Mouse (Mus musculus) midbrain, embryonic 12.5 days (tissue): Measurements from ENCODE around the gene 4632433K11Rik. TPM values are rescaled to one million over a fixed set of nuclear protein-coding genes. Genes with fewer than 3 reads are reported as not detected.
"Not testable (repeated sequence)": the region's sequence is repeated elsewhere in the genome, so short reads cannot be mapped to it uniquely, and the experiment has no call there.

Experiments
- ATAC-seq: fragments of 200-750 bp; cut with Nextera tagmentation; 2 replicates; pipeline ENCODE4 v1.8.0; 2017; ENCODE audit warnings: low read depth, moderate TSS enrichment, moderate library complexity; ENCODE audit not compliant: low FRiP score
- H3K27ac ChIP-seq: fragments of 300-500 bp; sonication (generic); replicated peaks from 2 replicates; pipeline ENCODE4 v1.5.1; 2016; ENCODE audit warnings: mild to moderate bottlenecking
- H3K27me3 ChIP-seq: fragments of 300-500 bp; sonication (generic); 2 replicates; pipeline ENCODE4 v1.6.1; 2016; ENCODE audit warnings: mild to moderate bottlenecking
- H3K36me3 ChIP-seq: fragments of 300-500 bp; sonication (generic); 2 replicates; pipeline ENCODE4 v1.6.1; 2016
- H3K4me1 ChIP-seq: fragments of 300-500 bp; sonication (generic); 2 replicates; pipeline ENCODE4 v1.6.1; 2016
- H3K4me2 ChIP-seq: fragments of 300-500 bp; sonication (generic); replicated peaks from 2 replicates; pipeline ENCODE4 v1.6.1; 2016; ENCODE audit warnings: mild to moderate bottlenecking, moderate library complexity
- H3K4me3 ChIP-seq: fragments of 300-500 bp; sonication (generic); 2 replicates; pipeline ENCODE4 v1.5.1; 2016; ENCODE audit warnings: mild to moderate bottlenecking
- H3K9ac ChIP-seq: fragments of 300-500 bp; sonication (generic); replicated peaks from 2 replicates; pipeline ENCODE4 v1.6.1; 2016; ENCODE audit warnings: mild to moderate bottlenecking, moderate library complexity
- H3K9me3 ChIP-seq: fragments of 300-500 bp; sonication (generic); 2 replicates; pipeline ENCODE4 v1.6.1; 2016; ENCODE audit warnings: mild to moderate bottlenecking
- WGBS: fragments of 180-500 bp; shearing (Covaris S2); methylation state at CpG from one replicate; pipeline ENCODE4 v1.1.7; 2016; 5-methylcytosine and 5-hydroxymethylcytosine counted together
- polyA plus RNA-seq: library from polyadenylated mRNA; unstranded; fragments of >200 nt; fragmentation: Nextera tagmentation; extraction: Ambion mirVana; gene quantifications from 2 replicates; pipeline ENCODE4 v1.2.1, GENCODE M21; 2016

4632433K11Rik gene
- not detected in 2 replicates for polyA plus RNA-seq

- Histone ChIP-seq H3K27me3 (no peaks in the 10 kb centered on the region), H3K36me3 (peaks cover 77% of the 10 kb centered on the region), H3K27ac (no peak within 1 kb of the TSS), H3K9ac (no peak within 1 kb of the TSS), H3K4me1 (peaks cover 10% of the 10 kb centered on the region), H3K4me2 (no peak within 1 kb of the TSS), H3K4me3 (no peak within 1 kb of the TSS), H3K9me3 (peaks cover 30% of the 10 kb centered on the region)
- 86% methylated on average over 3 of the region's 3 CpGs for WGBS
- no peak for ATAC-seq
Measured at GRCm38 (mm10) chr7:5033818-5034217, at the start of gene 4632433K11Rik. Gene 4632433K11Rik (plus strand): TSS chr7:5034118.

GRCm38 (mm10) chr7:4988250-4988649 is 45.7 kb upstream of the 4632433K11Rik start:
- Histone ChIP-seq H3K4me3 (no peak overlapping the region), H3K27me3 (peaks cover 3% of the 10 kb centered on the region; the same call in 1 of the 2 replicates), H3K4me2 (no peak overlapping the region), H3K36me3 (peaks cover 27% of the 10 kb centered on the region), H3K9ac (no peak overlapping the region), H3K27ac (no peak overlapping the region), H3K4me1 (no peaks in the 10 kb centered on the region), H3K9me3 (0 out of 2 replicates have a peak, but pooled peaks cover 3% of the 10 kb centered on the region)
- 59% methylated on average over 2 of the region's 2 CpGs for WGBS
- no peak; the same call in 1 of the 2 replicates for ATAC-seq

GRCm38 (mm10) chr7:4993347-4993998 is 40.4 kb upstream of the 4632433K11Rik start:
- Histone ChIP-seq H3K4me1 (peaks cover 28% of the 10 kb centered on the region), H3K9me3 (0 out of 2 replicates have a peak, but pooled peaks cover 3% of the 10 kb centered on the region), H3K4me3 (peak overlapping the region; percentile 84), H3K27ac (no peak overlapping the region), H3K27me3 (peaks cover 23% of the 10 kb centered on the region), H3K36me3 (peaks cover 40% of the 10 kb centered on the region), H3K4me2 (peak overlapping the region; percentile 84), H3K9ac (peak overlapping the region; percentile 93; the same call in 1 of the 2 replicates)
- no peak for ATAC-seq
- 34% methylated on average over 55 of the region's 55 CpGs for WGBS

- H3K27me3 ChIP-seq = peaks cover 23% of the 10 kb centered on the region
- H3K4me2 ChIP-seq = peak overlapping the region; percentile 84
- ATAC-seq = no peak
- peak overlapping the region; percentile 93; the same call in 1 of the 2 replicates for H3K9ac ChIP-seq
- H3K36me3 ChIP-seq = peaks cover 40% of the 10 kb centered on the region
- no peak overlapping the region for H3K27ac ChIP-seq
- H3K4me3 ChIP-seq = peak overlapping the region; percentile 84
- 53% methylated on average over 59 of the region's 59 CpGs for WGBS
- peaks cover 28% of the 10 kb centered on the region for H3K4me1 ChIP-seq
- 0 out of 2 replicates have a peak, but pooled peaks cover 3% of the 10 kb centered on the region for H3K9me3 ChIP-seq
Measured at GRCm38 (mm10) chr7:4993999-4994788, 39.7 kb upstream of the 4632433K11Rik start.

GRCm38 (mm10) chr7:4995268-4996002 is 38.5 kb upstream of the 4632433K11Rik start:
- H3K4me3 ChIP-seq = peak overlapping the region; percentile 84
- H3K4me2 ChIP-seq = peak overlapping the region; percentile 84
- peak; percentile 20 for ATAC-seq
- 0 out of 2 replicates have a peak, but pooled peaks cover 3% of the 10 kb centered on the region for H3K9me3 ChIP-seq
- H3K36me3 ChIP-seq = peaks cover 40% of the 10 kb centered on the region
- H3K27me3 ChIP-seq = peaks cover 23% of the 10 kb centered on the region
- peak overlapping the region; percentile 93 for H3K9ac ChIP-seq
- peak overlapping the region; percentile 74 for H3K27ac ChIP-seq
- 5% methylated on average over 19 of the region's 19 CpGs for WGBS
- H3K4me1 ChIP-seq = peaks cover 28% of the 10 kb centered on the region

GRCm38 (mm10) chr7:4996003-4996895 is 37.7 kb upstream of the 4632433K11Rik start, which contains the start of gene Zfp579:
Gene Zfp579 (minus strand): TSS chr7:4996158.
- no peaks in the 10 kb centered on the region for H3K9me3 ChIP-seq
- H3K36me3 ChIP-seq = peaks cover 32% of the 10 kb centered on the region
- 8% methylated on average over 10 of the region's 26 CpGs for WGBS
- peaks cover 28% of the 10 kb centered on the region for H3K4me1 ChIP-seq
- H3K4me3 ChIP-seq = peak within 1 kb of the TSS; percentile 84
- peak within 1 kb of the TSS; percentile 93 for H3K9ac ChIP-seq
- H3K27me3 ChIP-seq = peaks cover 23% of the 10 kb centered on the region
- ATAC-seq = peak; percentile 87
- peak within 1 kb of the TSS; percentile 74 for H3K27ac ChIP-seq
- H3K4me2 ChIP-seq = peak within 1 kb of the TSS; percentile 84

- peak overlapping the region; percentile 93 for H3K9ac ChIP-seq
- WGBS = 73% methylated on average over 8 of the region's 8 CpGs
- H3K36me3 ChIP-seq = peaks cover 25% of the 10 kb centered on the region
- peaks cover 28% of the 10 kb centered on the region for H3K4me1 ChIP-seq
- H3K9me3 ChIP-seq = no peaks in the 10 kb centered on the region
- peaks cover 23% of the 10 kb centered on the region for H3K27me3 ChIP-seq
- peak overlapping the region; percentile 84 for H3K4me3 ChIP-seq
- H3K4me2 ChIP-seq = peak overlapping the region; percentile 84
- no peak for ATAC-seq
- H3K27ac ChIP-seq = peak overlapping the region; percentile 74
Measured at GRCm38 (mm10) chr7:4996934-4997333, 37.0 kb upstream of the 4632433K11Rik start.

GRCm38 (mm10) chr7:4999876-5000275 is 34.0 kb upstream of the 4632433K11Rik start:
- H3K36me3 ChIP-seq = no peaks in the 10 kb centered on the region
- no peak overlapping the region for H3K4me3 ChIP-seq
- H3K9me3 ChIP-seq = no peaks in the 10 kb centered on the region
- H3K27me3 ChIP-seq = peaks cover 3% of the 10 kb centered on the region
- no peak overlapping the region for H3K9ac ChIP-seq
- ATAC-seq = no peak
- H3K27ac ChIP-seq = no peak overlapping the region
- 74% methylated on average over 2 of the region's 2 CpGs for WGBS
- no peak overlapping the region for H3K4me2 ChIP-seq
- peaks cover 12% of the 10 kb centered on the region for H3K4me1 ChIP-seq

GRCm38 (mm10) chr7:5002876-5003275 is 31.0 kb upstream of the 4632433K11Rik start:
- H3K27me3 ChIP-seq, H3K9me3 ChIP-seq, ATAC-seq, H3K9ac ChIP-seq, H3K4me1 ChIP-seq, H3K27ac ChIP-seq, H3K4me2 ChIP-seq, H3K4me3 ChIP-seq: not testable (repeated sequence)
- 81% methylated on average over 8 of the region's 8 CpGs for WGBS
- peaks cover 20% of the 10 kb centered on the region for H3K36me3 ChIP-seq

GRCm38 (mm10) chr7:5008229-5008628 is 25.7 kb upstream of the 4632433K11Rik start:
- Histone ChIP-seq H3K4me1 (0 out of 2 replicates have a peak, but pooled peaks cover under 1% of the 10 kb centered on the region), H3K4me2 (no peak overlapping the region), H3K4me3 (no peak overlapping the region), H3K27me3 (no peaks in the 10 kb centered on the region), H3K9me3 (no peaks in the 10 kb centered on the region), H3K36me3 (peaks cover 70% of the 10 kb centered on the region), H3K27ac (no peak overlapping the region), H3K9ac (no peak overlapping the region)
- 97% methylated on average over 26 of the region's 26 CpGs for WGBS
- 0 out of 2 replicates have a peak, but pooled peaks have one; percentile 10 for ATAC-seq
